Mouse (Mus musculus): Measurements from ENCODE around the gene Ptprcap.
A peak's percentile ranks its signal among the peaks of the same experiment; 100 is the strongest.

Gene Ptprcap

DNA sequence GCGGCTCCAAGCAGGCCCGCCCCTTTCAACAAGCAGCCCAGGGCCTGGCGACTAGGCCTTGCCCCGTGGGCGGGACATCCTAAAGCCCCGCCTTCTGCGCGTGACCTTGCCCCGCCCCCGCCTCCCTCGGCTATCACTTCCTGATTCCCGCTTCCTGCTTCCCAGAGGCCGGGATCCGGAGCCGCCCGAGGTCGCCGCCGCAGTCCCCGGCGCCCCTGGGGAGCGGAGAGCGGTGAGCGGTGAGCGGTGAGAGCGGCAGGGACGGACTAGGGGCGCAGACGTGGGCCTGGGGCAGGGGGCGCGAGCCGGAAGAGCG lies 5.0 kb upstream of the Ptprcap start, which contains the start of gene Coro1b:
Gene Coro1b (plus strand): TSS at position 129 of the 316 bp plus-strand sequence.
- peak; percentile 95 to 97 for DNase-seq

- DNase-seq: no peak
These were observed 4.6 kb upstream of the Ptprcap start for GRCm38 (mm10) chr19:4148819-4149218.

GRCm38 (mm10) chr19:4149283-4149682 lies 4.1 kb upstream of the Ptprcap start:
- no peak for DNase-seq

GRCm38 (mm10) chr19:4149764-4150461 lies 3.5 kb upstream of the Ptprcap start:
- DNase-seq: no peak

- DNase-seq: no peak
These were observed 2.6 kb upstream of the Ptprcap start for GRCm38 (mm10) chr19:4150567-4151487.

DNA sequence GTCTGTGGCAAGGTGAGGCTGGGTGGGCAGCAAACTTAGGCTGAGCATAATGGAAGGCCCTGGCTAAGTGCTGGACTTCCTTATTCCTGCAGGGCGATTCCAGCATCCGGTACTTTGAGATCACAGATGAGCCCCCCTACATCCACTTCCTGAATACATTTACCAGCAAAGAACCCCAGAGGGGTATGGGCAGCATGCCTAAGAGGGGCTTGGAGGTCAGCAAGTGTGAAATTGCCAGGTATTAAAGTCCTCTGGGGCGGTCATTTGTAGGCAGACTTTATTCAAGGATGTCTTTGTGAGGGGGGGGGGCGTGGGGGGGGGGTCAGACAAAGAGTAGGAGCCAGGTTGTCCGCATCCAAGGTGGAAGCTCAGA lies 1.9 kb upstream of the Ptprcap start:
- DNase-seq: no peak

GRCm38 (mm10) chr19:4151898-4152297 lies 1.5 kb upstream of the Ptprcap start:
- no peak for DNase-seq

DNA sequence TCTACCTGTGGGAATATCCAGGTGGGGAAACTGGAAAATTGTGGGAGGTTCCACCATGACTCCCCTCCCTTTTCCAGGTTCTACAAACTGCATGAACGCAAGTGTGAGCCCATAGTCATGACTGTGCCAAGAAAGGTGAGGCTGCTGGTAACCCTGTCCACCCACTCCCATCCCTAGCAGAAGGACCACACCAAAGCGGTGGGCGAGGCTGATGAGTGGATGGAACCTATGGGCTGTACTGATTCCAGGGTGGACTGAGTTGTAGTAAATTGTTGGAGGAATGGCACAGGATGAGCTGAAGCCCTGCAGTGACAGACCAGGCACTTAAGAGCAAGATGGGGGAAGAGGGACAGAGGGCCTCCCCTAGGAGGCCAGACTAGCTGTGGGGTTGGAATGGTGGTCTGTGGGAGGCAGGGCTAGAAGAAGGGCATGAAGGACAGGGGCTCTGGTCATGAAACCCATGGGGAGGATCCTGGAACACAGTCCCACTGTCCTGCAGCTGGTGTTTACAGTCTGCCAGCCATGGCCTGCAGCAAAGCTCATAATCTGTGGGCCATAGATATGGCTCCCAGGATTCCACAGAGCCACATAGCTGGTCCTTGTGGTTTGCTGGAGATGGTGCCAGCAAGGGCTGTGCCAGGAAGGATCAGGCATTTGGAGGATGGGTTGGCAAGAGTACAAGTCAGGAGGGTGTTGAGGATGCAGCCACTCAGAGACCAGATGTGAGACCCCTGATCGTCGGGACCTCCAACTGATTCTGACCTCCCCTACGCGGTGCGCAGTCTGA lies 766 bp upstream of the Ptprcap start:
- DNase-seq: no peak

DNA sequence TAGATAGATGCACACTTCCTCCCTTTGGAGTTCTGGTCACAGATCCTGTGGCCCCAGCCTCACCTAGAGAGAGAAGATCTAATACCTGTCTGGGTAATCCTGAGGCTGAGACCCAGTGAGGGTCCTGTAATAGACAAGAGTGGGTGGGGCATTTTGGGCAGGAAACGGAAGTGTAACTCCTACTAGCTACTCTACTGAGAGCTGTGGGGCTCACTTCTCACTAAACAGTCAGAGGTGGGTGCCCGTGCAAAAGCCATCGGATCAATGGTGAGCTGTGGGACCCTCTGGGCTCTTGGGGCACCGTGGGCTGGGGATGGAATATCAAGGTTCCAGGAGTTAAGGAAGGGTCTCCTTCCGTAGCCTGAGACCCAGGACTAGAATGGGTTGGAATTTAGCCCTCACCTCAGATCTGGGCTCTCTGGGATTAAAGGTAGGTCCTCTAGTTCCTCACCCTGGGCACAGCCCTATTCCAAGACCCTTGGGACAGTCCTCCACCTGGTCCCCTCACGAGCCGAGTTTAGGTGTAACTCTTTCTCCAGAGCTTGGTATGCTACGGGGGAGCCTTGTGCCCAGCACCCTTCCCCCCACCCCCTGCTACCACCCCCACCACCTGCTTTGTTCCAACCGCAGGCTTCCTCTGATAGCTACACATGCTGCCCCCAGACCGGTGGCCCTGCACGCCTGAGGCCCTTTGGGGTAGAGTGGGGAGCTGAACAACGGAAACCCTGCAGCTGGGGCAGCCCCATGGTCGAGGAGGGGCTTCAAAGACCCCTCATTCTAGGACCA lies 1.2 kb downstream of the Ptprcap start:
- no peak for DNase-seq

DNA sequence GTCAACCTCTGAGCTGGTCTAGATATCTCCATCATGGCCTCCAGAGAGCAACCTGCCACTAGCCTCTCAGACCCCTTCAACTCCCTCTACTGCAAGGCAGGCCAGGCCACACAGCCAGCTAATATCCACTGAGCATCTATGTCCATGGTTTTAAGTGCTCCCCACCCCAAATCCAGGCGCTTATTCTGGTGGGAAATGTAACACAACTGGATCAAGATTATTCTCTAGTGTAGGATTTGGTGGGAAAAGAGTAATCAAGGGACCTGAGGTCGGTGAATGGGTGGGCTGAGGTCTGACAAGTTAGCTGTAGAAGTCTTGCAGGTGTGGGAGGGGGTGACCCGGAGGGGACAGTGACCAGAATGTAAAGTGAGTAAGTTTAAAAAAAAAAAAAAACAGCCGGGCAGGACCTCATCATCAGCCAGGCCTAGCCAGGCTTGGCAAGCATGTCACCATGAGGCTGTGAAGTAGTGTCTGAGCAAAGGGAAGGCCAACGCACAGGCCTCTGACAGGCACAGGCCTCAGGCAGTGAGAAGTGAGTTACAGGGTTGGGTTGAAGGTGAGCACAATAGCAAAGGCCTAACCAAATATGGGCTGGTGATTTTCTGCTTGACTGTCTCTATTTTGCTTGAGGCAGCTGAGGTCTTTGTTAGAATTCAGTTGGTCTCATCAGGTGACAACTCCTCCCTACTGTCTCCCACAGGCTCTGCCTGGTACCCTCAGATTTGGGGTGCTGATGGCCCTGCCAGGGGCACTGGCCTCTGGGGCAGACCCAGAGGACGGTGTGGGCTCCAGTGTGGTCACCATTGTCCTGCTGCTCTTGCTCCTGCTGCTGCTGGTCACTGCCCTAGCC lies 2.0 kb downstream of the Ptprcap start:
- no peak for DNase-seq

DNA sequence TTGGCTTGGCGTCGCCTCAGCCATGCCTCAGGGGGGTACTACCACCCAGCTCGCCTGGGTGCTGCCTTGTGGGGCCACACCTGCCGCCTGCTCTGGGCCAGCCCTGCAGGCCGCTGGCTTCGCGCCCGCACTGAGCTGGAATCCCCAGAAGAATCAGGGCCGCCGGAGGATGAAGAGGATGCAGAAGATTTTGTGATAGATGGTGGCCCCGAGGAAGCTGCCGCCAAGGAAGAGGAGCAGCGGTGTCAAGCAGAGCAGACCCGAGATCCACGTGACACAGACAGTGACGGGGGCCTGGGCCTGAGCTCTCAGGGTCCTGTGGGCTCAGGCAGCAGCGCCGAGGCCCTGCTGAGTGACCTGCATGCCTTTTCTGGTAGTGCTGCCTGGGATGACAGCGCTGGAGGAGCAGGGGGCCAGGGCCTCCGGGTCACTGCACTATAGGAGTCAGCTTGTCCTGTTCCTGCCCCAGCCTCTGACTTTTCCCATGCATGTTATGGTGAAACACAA lies 2.7 kb downstream of the Ptprcap start:
- DNase-seq: no peak

- no peak for DNase-seq
These were observed 3.4 kb downstream of the Ptprcap start for GRCm38 (mm10) chr19:4156771-4157170.

DNA sequence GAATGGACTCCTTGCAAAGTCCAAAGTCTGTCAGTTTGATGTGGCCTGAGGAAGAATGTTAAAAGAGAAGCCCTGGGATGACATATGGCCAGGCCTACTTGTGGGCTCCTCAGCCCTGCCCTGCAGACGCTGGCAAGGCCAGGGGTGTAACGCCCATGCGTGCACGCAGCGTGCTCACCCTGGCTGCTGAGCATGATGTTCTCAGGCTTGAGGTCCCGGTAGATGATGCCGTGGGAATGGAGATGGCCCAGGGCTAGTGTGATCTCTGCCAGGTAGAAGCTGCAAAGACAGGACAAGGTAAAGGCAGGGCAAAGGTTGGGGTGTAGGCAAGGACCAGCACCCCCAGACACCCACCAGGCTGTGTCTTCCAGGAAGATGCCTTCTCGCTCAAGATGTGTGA lies 5.6 kb downstream of the Ptprcap start:
- DNase-seq: no peak

- peak; percentile 97 to 98 for DNase-seq
These were observed 9.5 kb downstream of the Ptprcap start, which contains the start of gene Rps6kb2 for GRCm38 (mm10) chr19:4162646-4163542. TSS of gene Rps6kb2 (minus strand) at chr19:4163354.

DNA sequence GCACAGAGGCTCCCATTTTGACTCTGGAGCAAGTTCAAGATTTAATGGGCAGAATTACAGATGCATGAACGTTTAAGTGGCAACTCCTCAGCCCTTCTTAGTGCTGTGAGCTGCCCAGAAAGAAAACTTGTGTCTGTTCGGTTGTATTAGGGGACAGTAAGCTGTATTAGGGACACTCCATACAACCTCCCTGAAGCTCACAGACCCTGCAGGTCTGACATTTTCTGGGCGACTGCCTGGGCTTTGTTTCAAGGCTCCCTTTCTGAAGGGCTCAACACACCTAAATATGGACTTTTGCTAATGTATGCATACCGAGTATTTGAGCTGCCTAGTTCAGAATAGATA lies 10.1 kb downstream of the Ptprcap start:
- DNase-seq: no peak

- no peak for DNase-seq
These were observed 10.7 kb downstream of the Ptprcap start for GRCm38 (mm10) chr19:4164100-4164499.

- no peak for DNase-seq
These were observed 11.3 kb downstream of the Ptprcap start for GRCm38 (mm10) chr19:4164721-4165120.

DNA sequence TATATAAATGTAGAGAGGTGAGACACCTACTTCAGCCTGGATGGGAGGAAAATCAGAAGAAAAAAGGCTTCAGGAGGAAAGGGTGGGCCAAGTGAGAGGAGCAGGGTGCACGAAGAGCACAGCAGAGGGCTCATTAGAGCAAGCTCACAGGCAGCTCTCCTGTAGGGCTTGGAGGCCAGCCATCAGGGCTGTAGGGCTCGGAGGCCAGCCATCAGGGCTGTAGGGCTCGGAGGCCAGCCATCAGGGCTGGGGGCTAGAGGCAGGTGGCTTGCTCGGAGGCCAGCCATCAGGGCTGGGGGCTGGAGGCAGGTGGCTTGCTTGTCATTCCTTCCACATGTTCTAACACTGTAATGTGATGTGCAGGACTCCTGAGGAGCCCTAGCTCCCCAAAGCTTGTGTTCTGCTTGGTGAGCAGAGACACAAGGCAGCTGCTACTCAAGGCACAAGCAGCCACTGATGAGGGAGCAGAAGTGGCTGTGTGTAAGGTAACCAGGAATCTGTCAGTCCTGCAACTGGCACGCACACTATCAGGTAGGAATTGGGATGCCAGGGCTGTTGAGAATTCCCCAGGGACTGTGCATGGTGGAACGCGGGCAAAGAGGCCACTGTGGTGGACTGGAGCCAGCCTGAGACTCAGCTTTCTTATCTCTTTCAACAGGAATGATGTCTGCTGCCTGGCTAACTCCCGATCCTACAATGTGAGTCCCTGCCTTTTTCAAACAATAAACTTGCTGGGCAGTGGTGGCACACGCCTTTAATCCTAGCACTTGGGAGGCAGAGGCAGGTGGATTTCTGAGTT lies 13.5 kb downstream of the Ptprcap start:
- DNase-seq: no peak

DNA sequence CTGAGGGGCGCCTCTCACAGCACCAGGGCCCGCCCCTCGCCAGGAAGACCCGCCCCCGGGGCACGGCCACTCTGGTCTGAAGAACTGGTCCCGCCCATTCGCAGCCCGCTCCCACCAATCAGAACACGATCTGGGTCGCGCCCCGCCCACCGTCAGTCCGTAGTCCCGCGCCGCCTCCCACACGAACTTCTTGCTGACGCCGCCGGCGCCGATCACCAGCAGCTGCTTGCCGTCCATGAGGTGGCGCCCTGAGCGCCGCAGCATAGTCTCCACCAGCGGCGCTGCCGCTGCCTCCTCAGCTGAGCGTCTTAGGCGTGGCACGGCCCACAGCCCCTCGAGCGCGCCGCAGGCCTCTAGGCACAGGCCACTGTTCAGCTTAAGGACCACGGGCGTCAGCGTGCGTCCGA lies 16.0 kb downstream of the Ptprcap start:
- peak; percentile 99 to 100 for DNase-seq
